Mouse (Mus musculus): ENCODE measurements at regions not wholly inside any gene's neighbourhood (a gene's known extent, or its start where the extent isn't known, plus 50 kb on each side); places are given as distances from the start of the nearest gene placed in this dataset.

GRCm38 (mm10) chr9:111932455-111932854 is 242.3 kb upstream of the Stac start:
- 70% methylated on average over 6 of the region's 6 CpGs for WGBS
- Histone ChIP-seq H3K9me3 (ENCODE audit: low read length) (no peaks in the 10 kb centered on the region), H3K27me3 (ENCODE audit: insufficient read depth, low read length) (no peaks in the 10 kb centered on the region), H3K4me3 (ENCODE audit: low read depth, low read length) (no peak overlapping the region), H3K27ac (ENCODE audit: low read depth, low read length) (no peak overlapping the region), H3K4me2 (ENCODE audit: low read depth) (no peak overlapping the region), H3K4me1 (ENCODE audit: insufficient read depth) (no peaks in the 10 kb centered on the region), H3K36me3 (ENCODE audit: insufficient read depth) (no peaks in the 10 kb centered on the region), H3K9ac (no peak overlapping the region)
- peak; percentile 27 for ATAC-seq
- no peak for TF ChIP-seq CTCF (IDR thresholded peaks at IDR 0.05; ENCODE audit: low read depth)
- no peak for DNase-seq

GRCm38 (mm10) chr9:111918275-111918940 is 228.3 kb upstream of the Stac start:
- peak; percentile 97 for TF ChIP-seq CTCF (IDR thresholded peaks at IDR 0.05; ENCODE audit: low read depth)
- peak; percentile 74 for ATAC-seq
- H3K36me3 ChIP-seq (ENCODE audit: insufficient read depth): no peaks in the 10 kb centered on the region

GRCm38 (mm10) chr9:111916684-111917535 is 226.8 kb upstream of the Stac start:
- peak; percentile 90 for TF ChIP-seq CTCF (IDR thresholded peaks at IDR 0.05; ENCODE audit: low read depth)
- DNase-seq (peak; percentile 89), ATAC-seq (peak; percentile 90)
- Histone ChIP-seq H3K4me3 (ENCODE audit: low read depth, low read length) (no peak overlapping the region), H3K9me3 (ENCODE audit: low read length) (no peaks in the 10 kb centered on the region), H3K27ac (ENCODE audit: low read depth, low read length) (no peak overlapping the region), H3K27me3 (ENCODE audit: insufficient read depth, low read length) (no peaks in the 10 kb centered on the region), H3K4me1 (ENCODE audit: insufficient read depth) (no peaks in the 10 kb centered on the region), H3K4me2 (ENCODE audit: low read depth) (peak overlapping the region; percentile 28; the same call in 1 of the 2 replicates), H3K9ac (peak overlapping the region; percentile 7; the same call in 1 of the 2 replicates), H3K36me3 (ENCODE audit: insufficient read depth) (no peaks in the 10 kb centered on the region)
- WGBS: 33% methylated on average over 17 of the region's 17 CpGs

More at GRCm38 (mm10) chr9:111918275-111918940, 228.3 kb upstream of the Stac start:
- no peak overlapping the region for H3K4me3 ChIP-seq (ENCODE audit: low read depth, low read length)
- no peak overlapping the region for H3K4me2 ChIP-seq (ENCODE audit: low read depth)
- WGBS: 20% methylated on average over 16 of the region's 16 CpGs
- DNase-seq: peak; percentile 90
- H3K4me1 ChIP-seq (ENCODE audit: insufficient read depth): no peaks in the 10 kb centered on the region
- no peaks in the 10 kb centered on the region for H3K27me3 ChIP-seq (ENCODE audit: insufficient read depth, low read length)
- H3K9me3 ChIP-seq (ENCODE audit: low read length): no peaks in the 10 kb centered on the region
- no peak overlapping the region for H3K9ac ChIP-seq
- H3K27ac ChIP-seq (ENCODE audit: low read depth, low read length): no peak overlapping the region

GRCm38 (mm10) chr9:111908806-111909205 is 218.7 kb upstream of the Stac start:
- Histone ChIP-seq H3K9me3 (ENCODE audit: low read length) (no peaks in the 10 kb centered on the region), H3K4me2 (ENCODE audit: low read depth) (no peak overlapping the region), H3K27me3 (ENCODE audit: insufficient read depth, low read length) (no peaks in the 10 kb centered on the region), H3K4me1 (ENCODE audit: insufficient read depth) (no peaks in the 10 kb centered on the region), H3K9ac (no peak overlapping the region), H3K27ac (ENCODE audit: low read depth, low read length) (no peak overlapping the region), H3K36me3 (ENCODE audit: insufficient read depth) (no peaks in the 10 kb centered on the region), H3K4me3 (ENCODE audit: low read depth, low read length) (no peak overlapping the region)
- DNase-seq (no peak), ATAC-seq (no peak)
- TF ChIP-seq CTCF (IDR thresholded peaks at IDR 0.05; ENCODE audit: low read depth): no peak
- 52% methylated on average over 4 of the region's 4 CpGs for WGBS

- no peaks in the 10 kb centered on the region for H3K36me3 ChIP-seq (ENCODE audit: insufficient read depth)
- no peaks in the 10 kb centered on the region for H3K9me3 ChIP-seq (ENCODE audit: low read length)
- DNase-seq (no peak), ATAC-seq (no peak)
- TF ChIP-seq CTCF (IDR thresholded peaks at IDR 0.05; ENCODE audit: low read depth): no peak
- H3K27ac ChIP-seq (ENCODE audit: low read depth, low read length): no peak overlapping the region
- no peak overlapping the region for H3K9ac ChIP-seq
- no peak overlapping the region for H3K4me3 ChIP-seq (ENCODE audit: low read depth, low read length)
- H3K27me3 ChIP-seq (ENCODE audit: insufficient read depth, low read length): no peaks in the 10 kb centered on the region
- no peak overlapping the region for H3K4me2 ChIP-seq (ENCODE audit: low read depth)
- H3K4me1 ChIP-seq (ENCODE audit: insufficient read depth): no peaks in the 10 kb centered on the region
Observed at GRCm38 (mm10) chr9:111900196-111900595, 210.0 kb upstream of the Stac start.

GRCm38 (mm10) chr9:111897626-111898025 is 207.5 kb upstream of the Stac start:
- H3K27ac ChIP-seq (ENCODE audit: low read depth, low read length): peak overlapping the region; percentile 35; the same call in 1 of the 2 replicates
- WGBS: 68% methylated on average over 5 of the region's 5 CpGs

GRCm38 (mm10) chr9:111879710-111880109 is 189.6 kb upstream of the Stac start:
- Histone ChIP-seq H3K4me1 (ENCODE audit: insufficient read depth) (no peaks in the 10 kb centered on the region), H3K27ac (ENCODE audit: low read depth, low read length) (no peak overlapping the region), H3K36me3 (ENCODE audit: insufficient read depth) (no peaks in the 10 kb centered on the region), H3K9me3 (ENCODE audit: low read length) (peaks cover 5% of the 10 kb centered on the region; the same call in 1 of the 2 replicates), H3K9ac (no peak overlapping the region), H3K27me3 (ENCODE audit: insufficient read depth, low read length) (no peaks in the 10 kb centered on the region), H3K4me2 (ENCODE audit: low read depth) (no peak overlapping the region), H3K4me3 (ENCODE audit: low read depth, low read length) (no peak overlapping the region)
- WGBS: 69% methylated on average over 2 of the region's 2 CpGs
- ATAC-seq (no peak), DNase-seq (no peak)
- TF ChIP-seq CTCF (IDR thresholded peaks at IDR 0.05; ENCODE audit: low read depth): no peak

More at GRCm38 (mm10) chr9:111897626-111898025, 207.5 kb upstream of the Stac start:
- peak; percentile 26 for DNase-seq
- Histone ChIP-seq H3K9me3 (ENCODE audit: low read length) (no peaks in the 10 kb centered on the region), H3K4me1 (ENCODE audit: insufficient read depth) (no peaks in the 10 kb centered on the region), H3K27me3 (ENCODE audit: insufficient read depth, low read length) (no peaks in the 10 kb centered on the region), H3K9ac (no peak overlapping the region), H3K36me3 (ENCODE audit: insufficient read depth) (no peaks in the 10 kb centered on the region), H3K4me2 (ENCODE audit: low read depth) (no peak overlapping the region), H3K4me3 (ENCODE audit: low read depth, low read length) (no peak overlapping the region)
- ATAC-seq: peak; percentile 6; the same call in 1 of the 2 replicates
- TF ChIP-seq CTCF (IDR thresholded peaks at IDR 0.05; ENCODE audit: low read depth): no peak

Measured in forebrain, postnatal 0 days (tissue).